Mouse (Mus musculus) stomach, postnatal 0 days (tissue): Measurements from ENCODE around the gene Gtf2ird1.

ENCODE experiments used
- CTCF ChIP-seq: IDR thresholded peaks from 2 replicates; pipeline ENCODE4 v1.5.1; 2016; ENCODE audit warnings: antibody characterized with exemption, low read depth, mild to moderate bottlenecking, moderate library complexity
- EP300 ChIP-seq: optimal IDR thresholded peaks from 2 replicates; pipeline ENCODE3; 2016; ENCODE audit warnings: antibody characterized with exemption

GRCm38 (mm10) chr5:134418315-134419074 lies 38.0 kb downstream of the Gtf2ird1 start:
- TF ChIP-seq CTCF (no peak), EP300 (no peak)
